Comparison of ENCODE assay signal across 7 mouse cellular contexts in genomic region chr7:131800416-131801045, GRCm38 (mm10).
DNase-seq lines count a peak whose midpoint lies in the region; ATAC-seq and TF ChIP-seq lines count a peak whose summit lies in the region.

No protein-coding gene starts in this region.

- H3K4me1 ChIP-seq in bone marrow, adult 2 months (ENCODE audit: control insufficient read depth, insufficient read depth, low read length), result no peaks in the 10 kb centered on the region
- peaks cover 16% of the 10 kb centered on the region for H3K4me1 ChIP-seq in kidney, embryonic 15.5 days

- no peak overlapping the region for H3K9ac ChIP-seq in kidney, embryonic 15.5 days

- peak overlapping the region; percentile 36; the same call in 1 of the 2 replicates for H3K4me2 ChIP-seq in kidney, embryonic 15.5 days

- H3K27me3 ChIP-seq in kidney, embryonic 15.5 days, result peaks cover 17% of the 10 kb centered on the region; the same call in 1 of the 2 replicates

- H3K4me3 ChIP-seq in bone marrow, adult 2 months (replicated peaks; ENCODE audit: control insufficient read depth, low read depth, low read length), result no peak overlapping the region
- H3K4me3 ChIP-seq in kidney, embryonic 15.5 days (replicated peaks), result no peak overlapping the region

- H3K27ac ChIP-seq in bone marrow, adult 2 months (ENCODE audit: control insufficient read depth, insufficient read depth, low read depth, low read length, poor library complexity), result no peak overlapping the region
- no peak overlapping the region for H3K27ac ChIP-seq in kidney, embryonic 15.5 days

- TF ChIP-seq CTCF in bone marrow, adult 2 months (IDR thresholded peaks at IDR 0.05; ENCODE audit: control insufficient read depth, insufficient read depth, low read length), result peak; percentile 37; the same call in 1 of the 2 replicates

- intact Hi-C loops in left cerebral cortex, postnatal 4 days (cut with DNase I), result no loop called here
- intact Hi-C loops in left cerebral cortex, postnatal 14 days (cut with DNase I), result no loop called here
- intact Hi-C loops in heart, postnatal 25 days (cut with DNase I), result no loop called here

- WGBS in bone marrow, adult 2 months, result 34% methylated on average over 6 of the region's 6 CpGs
- 20% methylated on average over 6 of the region's 6 CpGs for WGBS in kidney, embryonic 15.5 days

- peak; percentile 50 for DNase-seq in left cerebral cortex, postnatal 4 days
- no peak for DNase-seq in left cerebral cortex, postnatal 14 days (ENCODE audit: low spot score in 2 of 2)
- peak; percentile 68 for DNase-seq in retina, postnatal 1 day
- no peak for DNase-seq in layer of hippocampus, postnatal 36 days
- DNase-seq in heart, postnatal 25 days (ENCODE audit: low spot score), result no peak

- TF ChIP-seq POLR2A in bone marrow, adult 2 months (IDR thresholded peaks at IDR 0.05; ENCODE audit: borderline replicate concordance, control insufficient read depth, low read depth, low read length), result no peak

- no peak; the same call in 1 of the 2 replicates for ATAC-seq in kidney, embryonic 15.5 days (replicated peaks; ENCODE audit: low FRiP score)

- no peaks in the 10 kb centered on the region for H3K9me3 ChIP-seq in kidney, embryonic 15.5 days (replicated peaks)

- H3K36me3 ChIP-seq in kidney, embryonic 15.5 days, result no peaks in the 10 kb centered on the region

Comparison
In these comparisons a context has a peak if more than half of its experiments do, and no peak if none do; other contexts are left out.
1. DNase-seq: peak in left cerebral cortex, postnatal 4 days (single experiment) and retina, postnatal 1 day (single experiment); none in left cerebral cortex, postnatal 14 days (0 of 2), layer of hippocampus, postnatal 36 days (0 of 2) and heart, postnatal 25 days (single experiment).